Mouse (Mus musculus): ENCODE results near the gene Mta3. TPM values are rescaled to one million over a fixed set of nuclear protein-coding genes. Genes with fewer than 3 reads are reported as not detected.

Gene Mta3
- polyA plus RNA-seq, 1 experiment, result 30.5 TPM

GRCm38 (mm10) chr17:83862134-83862881 is 156.3 kb downstream of the Mta3 start:
- peak in 1 of 2 experiments; percentile 57 for DNase-seq (ENCODE audit: low read depth in 1 of 2, low spot score in 2 of 2)
- under 1% methylated on average over 27 of the region's 27 CpGs for WGBS
- no peaks in the 10 kb centered on the region for H3K27me3 ChIP-seq (ENCODE audit: control insufficient read depth, insufficient read depth, low read length)
- no peak; the same call in 1 of the 2 replicates for TF ChIP-seq POLR2A (IDR thresholded peaks at IDR 0.05; ENCODE audit: low read depth, low read length)
- no peak for TF ChIP-seq CTCF (IDR thresholded peaks at IDR 0.05; ENCODE audit: extremely low read depth, insufficient read depth, insufficient read length, insufficient replicate concordance)
- H3K27ac ChIP-seq (ENCODE audit: insufficient read depth, low read length), result peak overlapping the region; percentile 100
- H3K4me1 ChIP-seq (ENCODE audit: control insufficient read depth, insufficient read depth, insufficient read length), result peaks cover 3% of the 10 kb centered on the region; the same call in 1 of the 2 replicates
- peak overlapping the region; percentile 99 for H3K4me3 ChIP-seq (ENCODE audit: extremely low read depth, insufficient read depth, insufficient read length)
- no peaks in the 10 kb centered on the region for H3K36me3 ChIP-seq (ENCODE audit: control insufficient read depth, insufficient read depth, low read length)

GRCm38 (mm10) chr17:83865366-83865765 is 159.4 kb downstream of the Mta3 start:
- H3K4me3 ChIP-seq (ENCODE audit: extremely low read depth, insufficient read depth, insufficient read length), result no peak overlapping the region
- TF ChIP-seq CTCF (IDR thresholded peaks at IDR 0.05; ENCODE audit: extremely low read depth, insufficient read depth, insufficient read length, insufficient replicate concordance), result no peak
- TF ChIP-seq POLR2A (IDR thresholded peaks at IDR 0.05; ENCODE audit: low read depth, low read length), result no peak

GRCm38 (mm10) chr17:83866582-83866981 is 160.6 kb downstream of the Mta3 start:
- no peaks in the 10 kb centered on the region for H3K27me3 ChIP-seq (ENCODE audit: control insufficient read depth, insufficient read depth, low read length)
- no peaks in the 10 kb centered on the region for H3K4me1 ChIP-seq (ENCODE audit: control insufficient read depth, insufficient read depth, insufficient read length)
- no peak overlapping the region for H3K27ac ChIP-seq (ENCODE audit: insufficient read depth, low read length)
- DNase-seq (ENCODE audit: low read depth in 1 of 2, low spot score in 2 of 2), result no peak
- WGBS, result 56% methylated on average over 10 of the region's 10 CpGs
- H3K36me3 ChIP-seq (ENCODE audit: control insufficient read depth, insufficient read depth, low read length), result no peaks in the 10 kb centered on the region
- peak; percentile 27; the same call in 1 of the 2 replicates for TF ChIP-seq CTCF (IDR thresholded peaks at IDR 0.05; ENCODE audit: extremely low read depth, insufficient read depth, insufficient read length, insufficient replicate concordance)
- no peak for TF ChIP-seq POLR2A (IDR thresholded peaks at IDR 0.05; ENCODE audit: low read depth, low read length)
- H3K4me3 ChIP-seq (ENCODE audit: extremely low read depth, insufficient read depth, insufficient read length), result no peak overlapping the region

More at GRCm38 (mm10) chr17:83865366-83865765, 159.4 kb downstream of the Mta3 start:
- Histone ChIP-seq H3K27ac (ENCODE audit: insufficient read depth, low read length) (no peak overlapping the region), H3K36me3 (ENCODE audit: control insufficient read depth, insufficient read depth, low read length) (no peaks in the 10 kb centered on the region), H3K27me3 (ENCODE audit: control insufficient read depth, insufficient read depth, low read length) (no peaks in the 10 kb centered on the region), H3K4me1 (ENCODE audit: control insufficient read depth, insufficient read depth, insufficient read length) (no peaks in the 10 kb centered on the region)
- DNase-seq (ENCODE audit: low read depth in 1 of 2, low spot score in 2 of 2), result no peak
- WGBS, result 84% methylated on average over 7 of the region's 7 CpGs

GRCm38 (mm10) chr17:83870385-83870784 is 164.4 kb downstream of the Mta3 start:
- no peak for TF ChIP-seq POLR2A (IDR thresholded peaks at IDR 0.05; ENCODE audit: low read depth, low read length)
- no peak for TF ChIP-seq CTCF (IDR thresholded peaks at IDR 0.05; ENCODE audit: extremely low read depth, insufficient read depth, insufficient read length, insufficient replicate concordance)
- WGBS, result 95% methylated on average over 4 of the region's 4 CpGs
- no peak overlapping the region for H3K4me3 ChIP-seq (ENCODE audit: extremely low read depth, insufficient read depth, insufficient read length)
- H3K36me3 ChIP-seq (ENCODE audit: control insufficient read depth, insufficient read depth, low read length), result no peaks in the 10 kb centered on the region
- H3K27ac ChIP-seq (ENCODE audit: insufficient read depth, low read length), result no peak overlapping the region
- no peaks in the 10 kb centered on the region for H3K27me3 ChIP-seq (ENCODE audit: control insufficient read depth, insufficient read depth, low read length)
- H3K4me1 ChIP-seq (ENCODE audit: control insufficient read depth, insufficient read depth, insufficient read length), result no peaks in the 10 kb centered on the region
- DNase-seq (ENCODE audit: low read depth in 1 of 2, low spot score in 2 of 2), result no peak

Other genes starting within 250 kb of the Mta3 start
- gene Cox7a2l, start 188.8 kb upstream of the Mta3 start, polyA plus RNA-seq (2012; rRNA removed), result 78.0 and 82.0 TPM in 2 replicates
- 0.51 and 0.79 TPM in 2 replicates for gene Kcng3, start 74.3 kb upstream of the Mta3 start, polyA plus RNA-seq (2012; rRNA removed)
- gene Haao, start 141.8 kb downstream of the Mta3 start, polyA plus RNA-seq (2012; rRNA removed), result 98.5 and 112 TPM in 2 replicates